Mouse (Mus musculus) urinary bladder, postnatal 0 days (tissue): Measurements from ENCODE around the gene Herc6. TPM values are rescaled to one million over a fixed set of nuclear protein-coding genes. Genes with fewer than 3 reads are reported as not detected.

ENCODE experiments used
- polyA plus RNA-seq: library from polyadenylated mRNA; unstranded; fragments of >200 nt; fragmentation: Nextera tagmentation; extraction: Ambion mirVana; gene quantifications from 2 replicates; pipeline ENCODE4 v1.2.1, GENCODE M21; 2015

Gene Herc6
- 2.0 and 2.1 TPM in 2 replicates for polyA plus RNA-seq

DNA sequence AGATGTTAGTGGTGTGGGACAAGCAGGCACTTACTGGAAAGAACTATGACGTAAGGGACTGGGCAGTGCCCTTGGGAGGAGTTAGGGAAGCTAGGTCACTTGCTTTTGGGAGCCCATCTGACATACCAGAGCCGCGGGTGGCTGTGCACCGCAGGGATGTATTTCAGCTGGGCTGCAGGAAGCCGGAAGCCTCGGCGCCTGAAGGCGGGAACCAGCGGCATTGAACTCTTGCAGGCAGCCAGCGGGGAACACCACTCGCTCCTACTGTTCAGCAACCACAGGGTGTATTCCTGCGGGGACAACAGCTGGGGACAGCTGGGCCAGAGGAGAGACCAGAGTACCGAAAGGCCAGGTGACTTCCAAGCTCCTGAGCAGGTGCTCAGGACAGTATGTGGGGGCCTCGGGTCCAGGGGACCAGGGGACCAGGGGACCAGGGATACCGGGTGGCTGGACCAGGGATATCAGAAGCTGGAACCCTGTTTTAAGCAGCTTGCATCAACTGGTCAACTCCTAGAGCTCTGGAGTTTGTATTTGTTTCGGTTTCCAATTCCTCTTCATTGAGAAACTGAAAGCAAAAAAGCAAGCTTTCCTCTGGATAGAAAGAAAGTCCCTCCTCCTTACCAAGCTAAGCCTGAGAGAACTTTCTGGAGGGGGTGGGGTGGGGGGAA, at the start of gene Herc6:
Gene Herc6 (plus strand): TSS at position 120 of the 668 bp plus-strand sequence.

DNA sequence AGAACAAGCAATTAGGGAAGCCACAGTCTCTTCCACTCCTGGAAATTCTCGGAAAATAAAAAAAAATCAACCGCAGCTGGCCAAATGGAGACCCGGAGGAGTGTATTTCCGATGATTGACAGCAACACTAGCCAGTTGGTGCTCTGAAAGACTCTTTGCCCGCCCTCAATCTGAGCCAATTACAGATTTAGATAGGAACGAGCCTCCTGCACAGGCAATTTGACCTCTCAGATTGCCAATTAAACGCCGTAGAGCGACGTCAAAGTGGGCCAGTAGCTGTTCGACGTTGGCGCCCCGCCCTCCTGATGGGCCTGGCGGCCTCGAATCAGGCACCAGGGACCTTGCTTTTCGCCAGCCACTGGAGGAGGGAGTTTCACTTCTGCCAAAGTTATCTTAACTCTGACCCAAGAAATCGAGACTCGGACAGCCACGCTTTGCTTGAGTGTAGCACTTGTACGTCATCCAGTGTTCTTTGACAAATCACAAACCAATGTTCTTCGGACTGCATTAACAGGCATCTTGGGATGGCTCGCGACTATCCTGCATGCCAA, 45.3 kb upstream of the Herc6 start, which contains the start of gene Ppm1k:
Gene Ppm1k (minus strand): TSS at position 83 of the 551 bp plus-strand sequence.

DNA sequence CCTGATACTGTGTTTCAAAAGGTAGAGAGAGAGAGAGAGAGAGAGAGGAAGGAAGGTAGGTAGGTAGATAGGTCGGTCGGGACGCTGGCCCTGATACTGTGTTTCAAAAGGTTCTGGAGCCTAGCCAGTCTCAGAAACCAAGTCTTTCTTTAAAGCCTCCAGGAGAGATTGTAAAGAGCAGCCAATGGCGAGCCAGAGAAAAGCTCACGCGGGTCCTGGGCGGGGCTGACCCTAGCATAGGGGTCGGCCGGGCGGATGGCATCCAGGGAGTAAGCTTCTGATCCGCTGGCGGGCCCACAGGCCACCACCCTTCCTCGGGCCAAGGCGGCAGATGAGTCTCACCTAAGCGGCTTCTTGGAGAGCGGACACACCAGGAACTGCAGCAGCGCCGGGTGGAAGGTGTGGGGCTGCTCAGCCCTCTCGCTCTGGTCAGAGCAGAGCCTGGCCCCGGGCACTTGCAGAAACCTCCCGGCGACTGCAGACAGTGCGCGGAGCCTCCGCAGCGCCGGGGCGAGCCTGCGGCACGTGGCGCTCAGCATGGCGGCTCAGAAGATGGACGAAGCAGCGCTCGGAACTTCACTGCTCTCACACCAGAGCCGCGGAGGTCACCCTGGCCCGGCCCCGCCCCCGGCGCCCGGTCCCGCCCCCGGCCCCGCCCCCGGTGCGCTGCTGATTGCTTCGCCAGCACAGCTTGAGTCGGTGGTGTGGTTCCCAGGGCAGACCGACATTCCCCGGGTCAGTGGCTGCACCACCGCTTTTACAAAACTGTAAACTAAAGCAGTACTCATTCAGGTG, 110.9 kb downstream of the Herc6 start, which contains the start of gene Pyurf:
Gene Pyurf (minus strand): TSS at position 612 of the 795 bp plus-strand sequence.

DNA sequence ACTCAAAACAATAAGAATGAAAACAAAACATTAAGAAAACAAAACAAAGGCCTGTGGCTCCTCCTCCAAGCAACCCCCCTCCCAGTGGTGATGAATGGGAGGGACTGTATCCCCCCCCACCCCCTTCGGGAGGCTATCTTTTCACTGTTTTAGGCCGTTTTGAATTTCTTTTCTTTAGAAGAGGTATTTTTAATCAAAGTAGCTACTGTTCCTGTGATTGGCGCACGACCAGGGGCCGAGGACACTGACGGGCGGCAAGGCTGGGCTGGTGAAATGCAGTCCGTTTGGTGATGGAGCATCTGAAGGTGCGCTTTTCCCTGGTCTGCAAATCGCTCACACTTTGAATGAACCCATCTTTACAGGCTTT, 121.6 kb downstream of the Herc6 start, which contains the start of gene Lancl2:
Gene Lancl2 (plus strand): TSS at position 165 of the 367 bp plus-strand sequence.

Other genes with a start within 250 kb of the Herc6 start
- gene Vmn1r17, start 217.3 kb upstream of the Herc6 start, polyA plus RNA-seq = not detected in 2 replicates
- not detected in 2 replicates for gene Vmn1r18, start 185.2 kb upstream of the Herc6 start, polyA plus RNA-seq
- gene Vmn1r19, start 177.2 kb upstream of the Herc6 start, polyA plus RNA-seq = not detected in 2 replicates
- not detected in 2 replicates for gene Vmn1r20, start 152.1 kb upstream of the Herc6 start, polyA plus RNA-seq
- gene Ppm1k, start 45.5 kb upstream of the Herc6 start, polyA plus RNA-seq = 1.5 and 2.2 TPM in 2 replicates
- 15.4 and 15.6 TPM in 2 replicates for gene Pyurf, start 111.1 kb downstream of the Herc6 start, polyA plus RNA-seq
- 8.6 and 10.3 TPM in 2 replicates for gene Lancl2, start 121.5 kb downstream of the Herc6 start, polyA plus RNA-seq
- 22.1 and 22.7 TPM in 2 replicates for gene Vopp1, start 244.2 kb downstream of the Herc6 start, polyA plus RNA-seq